Mouse (Mus musculus) frontal cortex, postnatal 10 days (tissue): ENCODE measurements at regions not wholly inside any gene's neighbourhood (a gene's known extent, or its start where the extent isn't known, plus 50 kb on each side); places are given as distances from the start of the nearest gene placed in this dataset.

Source experiments
- DNase-seq, 2 experiments: peaks; one replicate each; pipeline ENCODE4 v3.0.0; 2022; ENCODE audit warnings: low spot score in 2 of 2, mixed read lengths in 1 of 2

GRCm38 (mm10) chr13:101555371-101555874 is 212.6 kb downstream of the Pik3r1 start:
- no peak for DNase-seq

- no peak for DNase-seq
Observed at GRCm38 (mm10) chr13:101553131-101553549, 214.9 kb downstream of the Pik3r1 start.

GRCm38 (mm10) chr13:101552451-101552850 is 215.6 kb downstream of the Pik3r1 start:
- no peak for DNase-seq

GRCm38 (mm10) chr13:101551068-101551467 is 216.9 kb downstream of the Pik3r1 start:
- DNase-seq = no peak

- no peak for DNase-seq
Observed at GRCm38 (mm10) chr13:101550526-101550925, 217.5 kb downstream of the Pik3r1 start.

- no peak for DNase-seq
Observed at GRCm38 (mm10) chr13:101547887-101548286, 220.1 kb downstream of the Pik3r1 start.

- no peak for DNase-seq
Observed at GRCm38 (mm10) chr13:101547365-101547764, 220.7 kb downstream of the Pik3r1 start.

GRCm38 (mm10) chr13:101545344-101546181 is 222.5 kb downstream of the Pik3r1 start:
- no peak for DNase-seq

GRCm38 (mm10) chr13:101540391-101541191 is 227.4 kb downstream of the Pik3r1 start:
- no peak for DNase-seq

GRCm38 (mm10) chr13:101538110-101538509 is 229.9 kb downstream of the Pik3r1 start:
- no peak for DNase-seq

GRCm38 (mm10) chr13:101536019-101536418 is 232.0 kb downstream of the Pik3r1 start:
- no peak for DNase-seq

GRCm38 (mm10) chr13:101535331-101535866 is 232.6 kb downstream of the Pik3r1 start:
- no peak for DNase-seq

GRCm38 (mm10) chr13:101534490-101534889 is 233.5 kb downstream of the Pik3r1 start:
- no peak for DNase-seq

GRCm38 (mm10) chr13:101532913-101533312 is 235.1 kb downstream of the Pik3r1 start:
- DNase-seq = no peak

- DNase-seq = no peak
Observed at GRCm38 (mm10) chr13:101527691-101528090, 240.3 kb downstream of the Pik3r1 start.

GRCm38 (mm10) chr13:101524781-101525180 is 243.2 kb downstream of the Pik3r1 start:
- DNase-seq = no peak

GRCm38 (mm10) chr13:101524223-101524622 is 243.8 kb downstream of the Pik3r1 start:
- no peak for DNase-seq

- no peak for DNase-seq
Observed at GRCm38 (mm10) chr13:101523492-101523891, 244.5 kb downstream of the Pik3r1 start.

GRCm38 (mm10) chr13:101522597-101522996 is 245.4 kb downstream of the Pik3r1 start:
- no peak for DNase-seq

- DNase-seq = no peak
Observed at GRCm38 (mm10) chr13:101513354-101513753, 254.7 kb downstream of the Pik3r1 start.

- no peak for DNase-seq
Observed at GRCm38 (mm10) chr13:101509946-101510345, 258.1 kb downstream of the Pik3r1 start.

GRCm38 (mm10) chr13:101508331-101508730 is 259.7 kb downstream of the Pik3r1 start:
- no peak for DNase-seq
